7 mouse cellular contexts compared by ENCODE assay signal in genomic region chr9:69397432-69397759, GRCm38 (mm10). TPM values are rescaled to one million over a fixed set of nuclear protein-coding genes. Genes with fewer than 3 reads are reported as not detected.
DNase-seq lines count a peak whose midpoint lies in the region; ATAC-seq and TF ChIP-seq lines count a peak whose summit lies in the region.

No protein-coding gene starts in this region.

- H3K4me3 ChIP-seq in spleen, adult 2 months (ENCODE audit: extremely low read depth, insufficient read depth, insufficient read length), result peak overlapping the region; percentile 99; the same call in 1 of the 2 replicates
- peak overlapping the region; percentile 74 for H3K4me3 ChIP-seq in forebrain, embryonic 12.5 days (replicated peaks)
- peak overlapping the region; percentile 83 for H3K4me3 ChIP-seq in liver, embryonic 13.5 days (replicated peaks)
- H3K4me3 ChIP-seq in stomach, embryonic 16.5 days (replicated peaks; ENCODE audit: low read length), result peak overlapping the region; percentile 84

- no peak for DNase-seq in spleen, adult 2 months (ENCODE audit: low read depth in 1 of 2, low spot score in 2 of 2)
- DNase-seq in spleen, postnatal 36 days (ENCODE audit: low spot score in 2 of 2), result no peak
- DNase-seq in liver, embryonic 13.5 days, result no peak
- no peak for DNase-seq in urinary bladder, postnatal 36 days (ENCODE audit: low spot score in 2 of 2)
- DNase-seq in gastrocnemius, postnatal 36 days, result no peak

- no peaks in the 10 kb centered on the region for H3K27me3 ChIP-seq in spleen, adult 2 months (ENCODE audit: control insufficient read depth, insufficient read depth, low read length)
- 0 out of 2 replicates have a peak, but pooled peaks cover 4% of the 10 kb centered on the region for H3K27me3 ChIP-seq in forebrain, embryonic 12.5 days
- H3K27me3 ChIP-seq in liver, embryonic 13.5 days, result no peaks in the 10 kb centered on the region
- H3K27me3 ChIP-seq in stomach, embryonic 16.5 days (ENCODE audit: control insufficient read depth, insufficient read depth, low read length), result no peaks in the 10 kb centered on the region

- intact Hi-C loops in gastrocnemius, postnatal 36 days (cut with DNase I), result no loop called here

- no peaks in the 10 kb centered on the region for H3K9me3 ChIP-seq in forebrain, embryonic 12.5 days
- no peaks in the 10 kb centered on the region for H3K9me3 ChIP-seq in liver, embryonic 13.5 days (replicated peaks)
- no peaks in the 10 kb centered on the region for H3K9me3 ChIP-seq in stomach, embryonic 16.5 days (replicated peaks; ENCODE audit: control insufficient read depth, low read length)

- TF ChIP-seq CTCF in spleen, adult 2 months (IDR thresholded peaks at IDR 0.05; ENCODE audit: extremely low read depth, insufficient read depth, insufficient read length, insufficient replicate concordance), result no peak

- no peak for TF ChIP-seq POLR2A in spleen, adult 2 months (IDR thresholded peaks at IDR 0.05; ENCODE audit: low read depth, low read length)

- no peaks in the 10 kb centered on the region; the same call in 1 of the 2 replicates for H3K4me1 ChIP-seq in spleen, adult 2 months (ENCODE audit: control insufficient read depth, insufficient read depth, insufficient read length)
- H3K4me1 ChIP-seq in forebrain, embryonic 12.5 days, result peaks cover 10% of the 10 kb centered on the region
- H3K4me1 ChIP-seq in liver, embryonic 13.5 days (replicated peaks), result peaks cover 18% of the 10 kb centered on the region
- peaks cover 10% of the 10 kb centered on the region for H3K4me1 ChIP-seq in stomach, embryonic 16.5 days (ENCODE audit: control insufficient read depth, insufficient read depth, low read length)

- ATAC-seq in forebrain, embryonic 12.5 days (ENCODE audit: low FRiP score), result peak; percentile 47; the same call in 1 of the 2 replicates
- peak; percentile 29; the same call in 1 of the 2 replicates for ATAC-seq in liver, embryonic 13.5 days (ENCODE audit: low read depth)
- no peak for ATAC-seq in stomach, embryonic 16.5 days (ENCODE audit: insufficient read depth, low FRiP score)

- no peaks in the 10 kb centered on the region for H3K36me3 ChIP-seq in spleen, adult 2 months (ENCODE audit: control insufficient read depth, insufficient read depth, low read length)
- no peaks in the 10 kb centered on the region for H3K36me3 ChIP-seq in forebrain, embryonic 12.5 days (replicated peaks)
- no peaks in the 10 kb centered on the region for H3K36me3 ChIP-seq in liver, embryonic 13.5 days
- H3K36me3 ChIP-seq in stomach, embryonic 16.5 days (ENCODE audit: control insufficient read depth, insufficient read depth, low read length), result no peaks in the 10 kb centered on the region

- H3K27ac ChIP-seq in spleen, adult 2 months (ENCODE audit: insufficient read depth, low read length), result peak overlapping the region; percentile 91
- H3K27ac ChIP-seq in forebrain, embryonic 12.5 days, result peak overlapping the region; percentile 93
- peak overlapping the region; percentile 79 for H3K27ac ChIP-seq in liver, embryonic 13.5 days
- peak overlapping the region; percentile 94; the same call in 1 of the 2 replicates for H3K27ac ChIP-seq in stomach, embryonic 16.5 days (ENCODE audit: low read length)

- H3K4me2 ChIP-seq in forebrain, embryonic 12.5 days, result peak overlapping the region; percentile 87
- peak overlapping the region; percentile 93 for H3K4me2 ChIP-seq in liver, embryonic 13.5 days
- peak overlapping the region; percentile 97 for H3K4me2 ChIP-seq in stomach, embryonic 16.5 days (ENCODE audit: low read depth, low read length)

- peak overlapping the region; percentile 86 for H3K9ac ChIP-seq in forebrain, embryonic 12.5 days
- H3K9ac ChIP-seq in liver, embryonic 13.5 days, result peak overlapping the region; percentile 91
- peak overlapping the region; percentile 97 for H3K9ac ChIP-seq in stomach, embryonic 16.5 days (ENCODE audit: low read length)

- WGBS in spleen, adult 2 months, result 58% methylated on average over 2 of the region's 2 CpGs
- WGBS in forebrain, embryonic 12.5 days, result 70% methylated on average over 2 of the region's 2 CpGs
- WGBS in liver, embryonic 13.5 days (ENCODE audit: insufficient replicate concordance), result 59% methylated on average over 2 of the region's 2 CpGs
- WGBS in stomach, embryonic 16.5 days, result 59% methylated on average over 2 of the region's 2 CpGs

RNA-seq across cellular contexts. Expression of gene Ice2, which starts 0.3 kb away (rescaled TPM):
- 2.2 and 2.6 TPM in 2 replicates for polyA plus RNA-seq in spleen, adult 2 months (2012; rRNA removed)
- polyA plus RNA-seq in forebrain, embryonic 12.5 days (2016; fragmentation: Nextera tagmentation; extraction: Ambion mirVana), result 21.1 and 21.3 TPM in 2 replicates
- 6.7 and 8.7 TPM in 2 replicates for polyA plus RNA-seq in liver, embryonic 13.5 days (2015; fragmentation: Nextera tagmentation; extraction: Ambion mirVana)
- polyA plus RNA-seq in stomach, embryonic 16.5 days (2015; fragmentation: Nextera tagmentation; extraction: Ambion mirVana), result 14.6 and 16.8 TPM in 2 replicates
- total RNA-seq in gastrocnemius, postnatal 36 days (2021), result 1 to 10 TPM; 4.5 to 4.7 TPM

RNA-seq across cellular contexts. Expression of gene Anxa2, which starts 56.0 kb away (rescaled TPM):
- polyA plus RNA-seq in spleen, adult 2 months (2012; rRNA removed), result 50.9 and 55.9 TPM in 2 replicates
- polyA plus RNA-seq in forebrain, embryonic 12.5 days (2016; fragmentation: Nextera tagmentation; extraction: Ambion mirVana), result 114 and 160 TPM in 2 replicates
- polyA plus RNA-seq in liver, embryonic 13.5 days (2015; fragmentation: Nextera tagmentation; extraction: Ambion mirVana), result 94.0 and 100 TPM in 2 replicates
- polyA plus RNA-seq in stomach, embryonic 16.5 days (2015; fragmentation: Nextera tagmentation; extraction: Ambion mirVana), result 1,223 and 1,404 TPM in 2 replicates
- total RNA-seq in gastrocnemius, postnatal 36 days (2021), result 10 to 100 TPM; 34.1 to 50.4 TPM
